Mouse (Mus musculus) kidney, postnatal 14 days (tissue): ENCODE results near the gene Cacnb4.

Experiments
- DNase-seq: peaks from one replicate; pipeline ENCODE4 v3.0.0; 2022; ENCODE audit warnings: mixed read lengths

The Cacnb4 gene

DNA sequence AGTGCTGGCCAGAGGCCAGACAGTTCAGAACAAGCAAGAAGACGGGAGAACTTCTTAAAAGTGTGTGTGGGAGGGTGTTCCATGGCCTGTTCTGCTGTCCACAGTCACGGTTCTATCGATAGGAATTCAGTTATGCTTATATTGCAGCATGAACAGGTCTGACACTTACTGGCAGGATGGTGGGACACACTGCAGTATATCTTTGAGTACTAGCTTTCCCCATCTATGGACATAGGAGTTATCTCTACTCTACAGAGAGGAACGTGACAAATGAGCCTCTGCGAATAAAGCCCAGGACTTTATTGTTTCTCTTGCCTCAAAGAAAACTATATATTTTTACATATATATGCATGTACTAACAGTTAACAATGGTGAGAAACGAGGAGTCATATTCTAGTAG is 209.0 kb downstream of the Cacnb4 start:
- no peak for DNase-seq

DNA sequence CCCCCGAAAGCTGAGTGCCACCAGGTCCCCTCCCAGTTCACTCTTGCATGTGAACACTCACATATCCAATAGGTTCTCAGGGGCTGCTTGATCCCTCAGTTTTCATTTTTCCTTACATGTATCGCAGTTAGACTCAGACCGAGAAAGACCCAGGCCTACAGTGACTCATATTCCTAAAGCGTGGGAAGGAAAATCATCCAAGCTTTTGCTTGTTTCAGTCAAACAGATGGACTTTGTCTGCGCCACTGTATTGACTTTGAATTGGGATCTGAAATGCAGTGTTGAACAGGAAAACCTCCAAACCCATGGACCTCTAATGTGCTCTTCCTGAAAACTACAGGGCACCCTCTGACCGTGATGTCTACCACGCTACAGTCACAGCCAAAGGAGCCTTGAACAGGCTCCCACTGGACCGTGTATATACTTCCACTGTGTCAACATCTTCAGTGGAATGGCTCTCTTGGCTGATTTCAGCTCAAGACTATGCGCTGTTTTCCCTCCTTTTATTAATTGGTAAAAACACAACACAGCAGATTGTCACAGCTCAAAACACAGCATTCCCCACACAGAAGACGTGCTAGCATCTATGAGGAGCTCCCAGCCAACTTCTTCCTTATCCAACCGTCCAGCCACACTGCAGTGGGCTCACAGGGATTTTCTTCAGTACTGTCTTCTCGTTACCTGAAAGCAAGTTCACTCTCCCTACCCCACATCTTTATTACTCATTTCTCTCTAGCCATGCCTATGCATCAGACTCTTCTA is 215.2 kb downstream of the Cacnb4 start:
- no peak for DNase-seq

DNA sequence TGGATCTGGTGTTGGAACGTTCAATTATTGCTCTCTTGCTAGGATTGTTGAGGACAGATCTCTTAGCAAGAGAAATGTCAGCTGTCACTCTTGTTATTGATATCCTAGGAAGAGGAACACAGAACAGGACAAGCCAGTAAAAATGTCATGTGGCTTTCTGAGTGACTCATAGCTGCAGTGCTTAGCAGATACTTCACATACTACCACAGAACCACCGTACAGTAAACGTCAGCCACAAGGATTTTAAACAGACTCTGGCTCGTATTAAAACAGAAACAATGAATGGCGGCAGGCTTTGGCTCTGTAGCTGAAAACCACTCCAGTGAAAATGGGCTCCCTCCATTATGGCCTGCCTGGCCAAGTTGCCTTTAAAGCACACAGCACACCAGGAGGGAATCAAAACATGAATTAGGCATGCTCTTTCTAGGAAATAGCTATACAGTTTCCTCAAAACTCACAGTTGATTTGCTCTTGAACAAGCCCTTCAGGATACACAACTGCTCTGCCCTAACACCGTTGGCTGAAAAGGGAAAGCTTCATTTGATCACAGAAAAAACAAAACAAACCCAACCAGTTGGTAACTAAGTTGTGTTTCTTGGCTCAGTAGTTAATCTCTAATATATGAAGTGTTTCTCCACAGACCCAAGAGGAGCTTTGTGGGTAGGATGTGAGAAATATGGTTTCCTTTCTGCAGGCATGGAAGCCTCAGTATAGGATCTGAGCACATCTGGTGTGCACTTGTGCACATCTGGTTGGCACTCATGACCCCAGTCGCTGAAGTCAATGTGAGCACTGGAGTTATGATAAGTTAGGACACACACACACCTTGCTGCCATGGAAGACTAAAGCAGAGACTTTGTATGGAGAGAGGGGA is 220.8 kb downstream of the Cacnb4 start:
- DNase-seq = no peak

DNA sequence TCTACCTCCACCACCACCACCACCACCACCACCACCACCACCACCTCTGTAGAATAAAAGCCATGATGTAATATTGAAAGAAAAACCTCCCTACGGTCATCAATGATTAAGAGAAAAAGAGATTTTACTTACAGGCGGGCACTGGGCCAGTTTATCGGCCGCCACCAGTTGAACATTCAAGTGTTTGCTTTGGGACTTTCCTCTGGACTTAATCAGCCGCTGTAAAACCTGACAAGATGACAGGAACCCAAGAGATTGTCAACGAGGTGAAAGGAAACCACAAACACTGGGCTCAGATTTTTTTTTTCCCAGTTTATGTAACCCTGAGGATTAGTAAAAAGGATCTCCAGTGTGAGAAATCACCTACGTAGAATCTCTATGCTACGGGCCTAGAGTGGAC is 226.8 kb downstream of the Cacnb4 start:
- DNase-seq = no peak

DNA sequence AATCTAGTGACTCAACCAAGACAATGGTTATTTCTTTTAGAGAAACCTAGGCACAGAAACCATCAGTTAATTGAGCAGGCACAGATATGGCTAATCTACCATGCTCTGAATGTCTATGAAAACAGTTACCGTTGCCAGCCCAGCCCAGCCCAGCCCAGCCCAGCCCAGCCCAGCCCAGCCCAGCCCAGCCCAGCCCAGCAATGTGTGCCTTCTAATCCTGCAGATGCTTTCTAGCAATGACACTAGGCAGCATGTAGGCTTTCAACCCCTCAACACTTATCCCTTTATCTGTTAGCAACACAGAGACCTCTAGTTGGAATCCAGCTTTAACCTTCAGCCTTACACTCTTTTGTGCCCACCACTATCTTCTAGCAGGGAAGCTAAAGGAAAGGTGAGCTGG is 227.7 kb downstream of the Cacnb4 start:
- DNase-seq = no peak

DNA sequence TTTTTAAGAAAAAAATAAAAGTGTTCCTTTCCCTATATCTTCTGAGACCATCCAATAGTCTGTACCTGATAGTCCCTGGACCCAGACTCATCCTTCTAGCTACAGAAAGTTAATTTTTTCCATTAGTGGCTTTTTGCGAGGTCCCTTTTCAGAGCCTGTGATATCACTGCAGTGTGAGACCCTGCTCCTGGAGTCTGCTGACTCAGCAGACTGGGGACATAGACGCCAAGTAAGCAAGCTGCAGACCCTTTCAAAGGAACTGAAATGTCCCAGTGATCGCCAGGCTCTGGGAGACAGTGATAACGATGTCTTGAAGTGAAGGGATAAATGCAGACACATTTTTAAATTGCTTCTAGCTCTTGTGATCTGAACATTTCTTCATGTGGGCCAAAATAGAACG is 230.0 kb downstream of the Cacnb4 start:
- no peak for DNase-seq

DNA sequence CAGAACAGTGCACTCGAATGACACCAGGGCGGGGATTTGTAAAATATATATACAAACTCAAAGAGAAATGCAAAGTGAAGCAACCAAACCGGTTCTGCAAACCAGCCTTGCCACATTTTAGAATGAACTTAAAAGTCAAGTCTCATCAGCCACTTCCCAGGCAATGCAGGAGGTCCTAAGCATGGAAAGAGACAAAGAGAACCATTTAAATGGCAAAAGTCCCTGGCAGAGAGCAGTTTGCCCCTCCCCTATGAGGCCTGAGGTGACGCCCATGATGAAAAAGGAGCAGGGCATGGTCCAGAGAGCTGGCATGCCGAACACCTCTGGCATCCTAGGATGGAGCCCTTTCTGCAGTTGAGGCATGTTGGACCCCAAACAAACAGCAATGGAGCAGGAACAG is 234.5 kb downstream of the Cacnb4 start:
- DNase-seq = no peak

DNA sequence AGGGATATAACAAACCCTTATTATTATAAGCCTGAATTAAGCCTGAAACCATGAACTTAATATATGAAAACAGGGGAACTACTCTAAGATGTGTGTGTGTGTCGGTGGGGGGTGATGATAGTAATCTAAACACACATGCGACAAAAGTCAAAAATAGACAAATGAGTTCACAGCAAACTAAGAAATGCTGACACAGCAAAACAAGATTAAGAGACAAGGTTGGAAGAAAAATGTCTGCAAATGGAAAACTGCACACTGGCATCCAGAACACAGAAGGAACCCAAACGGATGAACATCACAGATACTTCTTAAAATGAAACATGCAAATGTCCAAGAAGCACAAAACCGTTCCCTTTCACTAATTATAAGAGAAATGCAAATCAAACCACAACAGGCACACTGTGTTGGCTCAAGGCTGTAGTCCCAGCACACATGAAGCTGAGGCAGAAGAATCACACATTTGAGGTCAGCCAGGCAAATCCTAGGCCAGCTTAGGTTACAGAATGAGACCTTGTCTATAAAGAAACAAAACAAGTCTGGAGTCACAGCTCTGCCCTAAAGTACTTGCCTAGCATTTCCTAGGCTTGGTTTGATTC is 236.1 kb downstream of the Cacnb4 start:
- no peak for DNase-seq

DNA sequence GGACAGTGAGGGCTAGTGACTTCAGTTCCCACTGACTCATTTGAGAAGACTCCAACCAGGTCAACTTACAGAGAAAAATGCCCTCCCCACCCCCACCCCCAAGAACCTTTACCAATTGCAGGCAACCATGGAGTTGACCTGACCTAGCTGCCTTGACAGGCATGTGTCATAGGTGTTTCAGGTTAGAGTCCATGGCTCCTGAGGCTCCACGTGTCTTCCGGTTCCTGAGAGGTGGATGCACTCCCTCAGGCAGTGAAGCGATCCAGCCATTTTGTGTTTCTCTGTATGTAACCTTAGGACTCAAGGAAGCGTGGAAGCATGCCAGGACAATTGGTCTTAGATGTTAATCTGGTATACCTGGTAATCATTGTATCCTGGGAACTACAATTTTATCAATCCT is 238.2 kb downstream of the Cacnb4 start:
- no peak for DNase-seq

DNA sequence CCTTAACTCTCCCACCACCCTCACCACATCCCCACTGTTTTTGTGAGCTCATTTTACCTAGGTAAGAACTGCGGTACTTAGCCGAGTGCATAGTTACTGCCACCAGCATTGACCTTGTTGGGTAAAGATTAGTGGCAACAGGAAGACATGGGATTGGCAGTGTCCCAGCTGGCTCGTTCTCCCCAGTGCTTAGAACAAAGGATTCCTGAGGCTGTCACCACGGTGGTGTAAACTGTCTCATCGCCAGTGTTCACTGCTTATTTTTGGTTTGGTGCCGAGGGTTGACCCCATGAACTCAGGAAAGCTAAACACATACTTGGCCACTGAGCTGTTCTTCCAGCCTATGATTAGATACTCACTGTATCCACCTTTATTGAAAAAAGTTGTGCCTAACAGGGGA is 238.6 kb downstream of the Cacnb4 start:
- DNase-seq = peak; percentile 83

DNA sequence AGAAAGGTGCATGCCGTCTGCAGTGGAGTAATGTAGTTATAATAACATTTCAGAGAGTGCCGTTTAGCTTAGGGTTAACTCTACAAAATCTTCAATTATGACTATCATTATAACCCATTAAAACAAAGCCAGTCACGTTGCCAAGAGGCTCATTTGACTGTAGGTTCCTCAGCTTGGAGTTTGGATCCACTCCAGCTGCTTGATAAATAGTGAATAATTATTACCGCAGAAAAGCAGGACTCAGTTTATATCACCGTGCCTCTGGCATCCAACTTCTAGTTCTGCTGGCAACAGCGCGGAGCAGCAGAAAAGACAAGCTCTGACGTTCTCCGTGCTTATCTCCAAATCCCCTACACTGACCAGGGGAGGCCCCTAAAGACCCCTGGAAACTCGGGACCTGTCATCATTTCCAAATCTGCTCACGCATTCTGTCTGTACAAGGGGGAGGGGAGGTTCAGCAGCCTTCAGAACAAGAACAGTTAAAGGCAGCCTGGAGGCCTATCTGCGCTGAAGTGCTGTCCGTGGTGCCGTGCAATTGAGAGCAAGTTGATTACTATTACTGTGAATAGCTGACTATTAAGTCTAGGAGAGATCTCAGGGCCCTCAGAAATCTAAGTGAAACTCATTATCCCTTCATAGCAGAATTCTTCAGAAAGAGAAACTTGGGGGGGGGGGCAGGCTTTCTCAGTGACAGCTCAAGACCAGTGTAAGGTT is 240.6 kb downstream of the Cacnb4 start:
- DNase-seq = no peak

DNA sequence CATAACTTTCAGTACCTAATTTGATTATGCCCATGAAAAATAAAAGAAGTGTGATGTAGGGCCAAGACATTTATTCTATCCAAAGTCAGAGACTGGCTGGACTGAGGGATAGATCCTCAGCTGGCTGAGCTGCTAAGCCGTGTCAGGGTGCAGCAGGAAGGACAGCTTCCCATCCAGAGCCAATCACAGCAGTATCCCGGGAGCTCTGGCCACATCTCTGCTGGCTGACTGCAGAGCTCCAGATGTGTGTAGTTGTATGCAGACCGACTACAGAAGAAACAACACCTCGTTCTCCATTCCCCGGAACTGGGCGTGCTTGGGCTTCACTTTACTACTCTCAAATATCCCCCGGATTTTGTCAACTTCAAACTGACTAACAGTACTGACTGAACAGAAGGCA is 243.3 kb downstream of the Cacnb4 start:
- no peak for DNase-seq

DNA sequence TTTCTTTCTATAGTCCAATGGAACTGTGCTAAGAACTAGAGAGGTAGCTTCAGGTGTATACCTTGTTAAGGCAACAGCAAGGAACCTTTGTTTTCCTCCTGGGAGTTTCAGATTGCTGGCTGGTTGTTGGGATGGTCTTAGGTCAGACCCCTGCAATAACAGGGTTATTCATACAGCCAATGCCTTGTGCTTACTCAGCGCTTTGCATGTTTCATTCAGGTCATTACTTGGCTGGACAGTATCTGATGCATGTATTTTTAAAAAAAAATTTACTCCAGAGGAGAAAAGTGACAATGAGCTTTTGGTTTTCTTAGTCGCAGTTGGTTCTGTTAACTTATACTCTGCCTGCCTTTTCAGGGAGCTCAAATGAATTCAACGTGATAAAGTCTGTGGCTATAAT is 249.2 kb downstream of the Cacnb4 start:
- no peak for DNase-seq

DNA sequence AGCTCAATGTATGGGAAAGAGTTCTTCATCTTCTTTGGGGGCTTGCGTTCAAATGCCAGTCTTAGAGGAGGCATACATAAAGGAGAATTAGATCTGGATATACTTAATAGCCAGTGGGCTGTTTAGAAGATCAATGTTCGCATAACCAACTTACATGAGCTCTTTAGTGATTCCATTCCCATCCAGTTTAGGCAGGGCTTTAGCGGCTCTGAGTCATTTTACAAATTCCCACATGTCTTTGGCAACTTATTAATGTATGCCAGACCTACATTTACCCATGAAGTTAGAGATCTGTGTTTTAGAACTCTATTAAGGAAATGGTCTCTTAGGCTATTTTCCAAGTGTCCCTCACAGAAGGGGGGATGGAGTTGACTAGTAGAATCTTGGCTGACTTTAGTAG is 250.6 kb downstream of the Cacnb4 start:
- no peak for DNase-seq

DNA sequence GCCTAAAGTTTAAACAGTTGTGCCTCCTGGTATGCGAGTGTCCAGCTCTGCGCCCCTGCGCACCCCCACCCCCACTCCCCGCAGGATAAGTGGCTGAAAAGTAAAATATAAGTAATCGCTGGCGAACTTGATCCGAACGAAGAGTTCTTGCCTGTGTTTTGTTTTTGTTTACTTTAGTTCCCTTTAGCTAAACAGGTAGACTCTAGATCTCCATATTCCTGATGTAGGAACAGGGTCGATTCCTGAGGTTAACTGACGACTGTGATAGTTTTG is 251.2 kb downstream of the Cacnb4 start:
- peak; percentile 17 for DNase-seq

DNA sequence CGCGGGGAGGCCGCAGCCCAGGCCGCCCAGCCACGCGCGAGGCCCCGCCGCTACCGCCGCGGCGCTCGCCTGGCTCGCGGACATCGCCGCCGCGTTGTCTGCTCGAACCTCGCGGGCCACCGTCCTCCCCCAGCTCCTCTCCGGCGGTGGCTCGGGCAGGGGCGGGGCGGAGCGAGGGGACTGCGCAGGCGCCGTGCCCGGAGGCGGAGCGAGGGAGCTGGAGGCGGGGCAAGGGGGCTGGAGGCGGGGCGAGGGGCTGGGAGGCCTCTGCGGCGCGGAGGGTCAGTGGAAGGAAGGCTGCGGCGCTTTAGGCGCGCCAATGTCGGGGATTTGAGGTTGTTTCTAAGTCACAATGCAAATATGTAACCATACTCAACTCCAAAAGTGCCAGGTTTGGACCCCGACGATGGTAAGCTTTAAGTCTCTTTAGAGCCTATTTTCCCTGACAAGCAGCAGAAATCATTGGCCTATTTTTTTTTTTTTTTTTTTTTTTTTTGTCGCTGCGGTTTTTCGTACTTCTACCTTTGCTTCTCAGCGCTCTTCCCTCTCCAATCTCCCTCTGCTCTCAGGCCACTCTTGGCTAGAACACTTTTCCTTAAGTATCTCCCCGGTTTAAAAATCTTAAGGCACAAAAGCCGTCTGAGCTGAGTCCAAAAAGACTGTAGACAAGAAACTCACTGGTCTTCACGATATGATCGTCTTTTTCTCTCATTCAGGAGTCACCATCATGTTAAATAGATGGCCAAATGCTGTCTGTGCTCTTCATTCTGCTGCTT is 251.7 kb downstream of the Cacnb4 start, which contains the start of gene Arl5a:
TSS of gene Arl5a (minus strand) at position 155 of the 776 bp plus-strand sequence.
- peak; percentile 95 for DNase-seq

DNA sequence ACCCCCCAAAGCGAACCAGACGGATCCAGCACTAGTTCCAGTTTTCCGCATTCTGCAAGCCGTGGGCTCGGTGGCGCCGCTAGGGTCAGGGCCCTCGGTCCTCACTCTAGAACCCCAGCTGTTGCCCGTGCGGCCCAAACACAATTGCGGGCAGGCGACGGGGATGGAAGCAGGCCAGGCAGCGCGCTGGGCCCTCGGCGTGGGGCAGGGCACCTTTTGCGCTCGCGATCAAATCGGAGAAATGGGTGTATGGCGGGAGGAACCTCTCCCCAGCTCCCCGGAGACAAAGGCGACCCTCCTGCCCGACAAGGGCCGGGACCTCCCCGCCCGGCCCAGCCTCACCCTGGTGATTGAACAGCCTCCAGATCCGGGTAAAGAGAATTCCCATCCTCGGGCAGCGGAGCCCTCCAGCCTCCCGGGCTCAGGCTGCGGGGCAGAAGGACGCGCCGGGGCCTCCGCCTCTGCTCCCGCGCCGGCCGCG is 252.3 kb downstream of the Cacnb4 start:
- no peak for DNase-seq

DNA sequence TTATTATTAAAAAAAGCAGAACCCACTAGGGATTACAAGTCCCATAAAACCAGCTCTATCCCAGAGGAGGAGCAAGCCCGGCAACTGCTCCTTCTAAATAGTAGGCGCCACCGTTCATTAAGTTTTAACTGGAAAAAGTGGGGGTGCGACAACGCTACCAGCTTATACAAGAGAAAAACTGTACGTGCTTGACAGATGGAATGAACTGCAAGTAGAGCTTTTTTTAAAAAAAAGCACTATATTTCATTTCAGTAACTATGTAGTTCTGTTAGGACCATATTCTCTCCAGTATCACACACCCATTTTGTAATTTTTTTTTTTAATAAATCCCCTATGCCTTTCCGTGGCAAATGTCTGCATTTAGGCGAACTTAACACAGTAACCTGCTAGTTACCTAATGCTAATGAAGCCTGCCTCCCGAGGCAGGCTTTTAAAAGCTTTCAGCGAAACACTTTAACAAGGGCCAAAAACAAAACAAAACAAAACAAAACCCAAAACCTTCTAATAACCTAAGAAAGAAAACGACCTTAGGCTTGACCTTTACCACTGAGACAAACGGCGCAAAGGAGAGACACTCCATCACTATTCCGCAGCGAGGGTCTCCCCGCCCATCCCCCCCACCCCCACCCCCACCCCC is 252.9 kb downstream of the Cacnb4 start:
- DNase-seq = peak; percentile 27

DNA sequence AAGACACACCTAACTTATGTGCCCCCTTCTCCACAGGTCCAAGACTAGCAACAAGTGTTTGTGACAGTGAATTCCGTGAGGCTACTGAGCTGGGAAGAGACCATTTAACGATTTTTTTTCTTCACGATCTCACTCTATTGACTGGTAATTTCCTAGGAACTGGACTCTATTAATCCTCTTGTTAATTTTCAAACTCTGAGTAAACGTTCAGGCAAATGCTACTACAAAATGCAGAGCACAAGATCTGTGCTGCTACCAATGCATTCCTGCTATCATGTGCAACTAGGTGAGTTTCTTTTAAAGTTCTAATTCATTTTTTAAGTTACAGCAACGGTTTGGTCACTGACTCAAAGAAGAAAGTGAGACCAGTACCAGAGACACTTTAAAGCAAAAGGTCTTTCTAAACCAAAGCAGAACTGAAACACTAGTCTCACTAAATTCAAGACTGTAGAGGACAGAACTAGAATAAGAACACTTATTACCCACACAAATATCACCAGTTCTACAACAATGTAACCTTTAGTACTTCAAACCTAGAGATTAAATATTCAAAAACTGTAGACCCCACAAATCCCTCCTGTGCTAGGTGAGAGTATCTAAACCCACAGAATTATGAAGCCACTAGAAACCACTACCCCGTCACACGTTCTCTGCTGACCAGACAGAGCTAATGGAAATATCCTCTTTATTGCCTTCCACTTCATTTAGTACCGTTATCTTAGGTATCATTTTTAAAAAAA is 253.6 kb downstream of the Cacnb4 start:
- DNase-seq = no peak

DNA sequence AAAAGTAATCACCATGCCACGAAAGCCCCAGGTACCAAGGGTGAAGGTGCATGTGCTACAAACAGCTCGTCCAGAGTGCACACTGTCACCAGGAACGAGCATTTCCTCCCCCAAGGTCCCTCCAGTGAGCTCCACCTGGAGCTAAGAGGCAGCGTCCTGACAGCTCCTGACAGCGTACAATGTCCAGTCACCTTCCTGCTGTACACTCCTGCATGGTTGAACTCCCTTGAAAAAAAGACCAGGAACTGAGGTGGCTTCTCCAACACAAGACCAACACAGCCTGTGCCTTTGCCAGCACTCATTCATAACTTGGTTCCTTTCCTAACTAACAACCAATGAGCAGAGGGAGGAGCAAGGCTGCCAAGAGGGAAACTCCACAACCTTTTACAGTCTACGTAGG is 255.4 kb downstream of the Cacnb4 start:
- DNase-seq = peak; percentile 29
